In genomic region chr1:118472386-118472785, GRCm38 (mm10) we compare ENCODE assay signal across 20 mouse cellular contexts.
DNase-seq lines count a peak whose midpoint lies in the region; ATAC-seq and TF ChIP-seq lines count a peak whose summit lies in the region.
"Had no signal": no experiment of that assay in that cellular context is flagged by ENCODE, and none has a peak within 500 bp of the region (broad histone marks: within the 10 kb centered on the region; RNA-seq: fewer than 3 reads in every experiment).

No protein-coding gene starts in this region.

- 27% methylated on average over 8 of the region's 8 CpGs for WGBS in heart, adult 2 months
- 23% methylated on average over 8 of the region's 8 CpGs for WGBS in heart, embryonic 14.5 days

- H3K4me3 ChIP-seq in heart, adult 2 months: no peak overlapping the region
- no peak overlapping the region for H3K4me3 ChIP-seq in layer of hippocampus, adult 2 months
- H3K4me3 ChIP-seq in heart, embryonic 14.5 days (ENCODE audit: control insufficient read depth in 1 of 2, insufficient read depth in 1 of 2, low read depth in 1 of 2, low read length in 2 of 2): no peak overlapping the region
- H3K4me3 ChIP-seq: embryonic facial prominence, embryonic 10.5 days; forebrain, embryonic 15.5 days; midbrain, embryonic 13.5 days had no signal

- TF ChIP-seq POLR2A in heart, adult 2 months (IDR thresholded peaks at IDR 0.05; ENCODE audit: insufficient read depth, low read depth, low read length): no peak

- H3K36me3 ChIP-seq in heart, adult 2 months (ENCODE audit: control insufficient read depth, insufficient read depth, low read length): peaks cover 3% of the 10 kb centered on the region
- H3K36me3 ChIP-seq in heart, embryonic 14.5 days (ENCODE audit: control insufficient read depth, insufficient read depth, low read length): peaks cover 63% of the 10 kb centered on the region

- H3K9me3 ChIP-seq in heart, embryonic 14.5 days (ENCODE audit: control insufficient read depth, low read length): no peaks in the 10 kb centered on the region
- H3K9me3 ChIP-seq: embryonic facial prominence, embryonic 10.5 days; forebrain, embryonic 15.5 days; midbrain, embryonic 13.5 days had no signal

- H3K27me3 ChIP-seq in heart, adult 2 months (ENCODE audit: control insufficient read depth, insufficient read depth, low read length): no peaks in the 10 kb centered on the region
- no peaks in the 10 kb centered on the region for H3K27me3 ChIP-seq in heart, embryonic 14.5 days (ENCODE audit: control insufficient read depth, insufficient read depth, low read length)
- H3K27me3 ChIP-seq: CH12.LX; forebrain, embryonic 15.5 days; midbrain, embryonic 13.5 days had no signal

- no peak overlapping the region; the same call in 1 of the 2 replicates for H3K9ac ChIP-seq in heart, adult 2 months (ENCODE audit: low read depth, low read length)
- no peak overlapping the region for H3K9ac ChIP-seq in heart, embryonic 14.5 days (ENCODE audit: low read length)
- H3K9ac ChIP-seq: forebrain, embryonic 15.5 days; liver, embryonic 14.5 days; lung, embryonic 14.5 days; midbrain, embryonic 13.5 days had no signal

- H3K4me1 ChIP-seq in heart, adult 2 months (ENCODE audit: control insufficient read depth, insufficient read depth, low read length): peaks cover 1% of the 10 kb centered on the region
- H3K4me1 ChIP-seq in heart, embryonic 14.5 days (ENCODE audit: control insufficient read depth in 2 of 2, insufficient read depth in 2 of 2, low read length in 2 of 2): peaks cover 7 to 13% of the 10 kb centered on the region in 2 experiments
- H3K4me1 ChIP-seq: embryonic facial prominence, embryonic 10.5 days; forebrain, embryonic 15.5 days; midbrain, embryonic 13.5 days had no signal

- no peak overlapping the region for H3K4me2 ChIP-seq in heart, embryonic 14.5 days (ENCODE audit: low read length)
- H3K4me2 ChIP-seq: forebrain, embryonic 15.5 days; lung, embryonic 14.5 days; midbrain, embryonic 13.5 days had no signal

- no peak overlapping the region for H3K27ac ChIP-seq in heart, adult 2 months
- no peak overlapping the region for H3K27ac ChIP-seq in layer of hippocampus, adult 2 months
- peak overlapping the region; percentile 1 to 41; a peak in 1 of 4 replicates for H3K27ac ChIP-seq in heart, embryonic 14.5 days (replicated peaks in 1 of 2; ENCODE audit: control insufficient read depth in 1 of 2, insufficient read depth in 1 of 2, low read depth in 2 of 2, low read length in 2 of 2)
- H3K27ac ChIP-seq: embryonic facial prominence, embryonic 10.5 days; forebrain, embryonic 15.5 days; hindbrain, postnatal 0 days; liver, embryonic 14.5 days; midbrain, embryonic 13.5 days had no signal

- DNase-seq in heart, adult 2 months: no peak
- DNase-seq in heart, postnatal 14 days: no peak
- DNase-seq in layer of hippocampus, adult 2 months (ENCODE audit: low spot score in 2 of 2): no peak
- DNase-seq in layer of hippocampus, postnatal 14 days (ENCODE audit: low spot score in 2 of 2): no peak
- DNase-seq in left cerebral cortex, postnatal 4 days: no peak
- no peak for DNase-seq in spleen, adult 18-20 months
- DNase-seq: cerebellum, adult 11-12 months; cerebellum, postnatal 10 days; kidney, postnatal 14 days; layer of hippocampus, postnatal 36 days; lung, embryonic 14.5 days; thymus, postnatal 14 days had no signal

- ATAC-seq in heart, embryonic 14.5 days (ENCODE audit: insufficient number of reproducible peaks, insufficient read depth, low FRiP score, low read depth): no peak
- ATAC-seq: forebrain, embryonic 15.5 days; hindbrain, postnatal 0 days; intestine, embryonic 16.5 days; midbrain, embryonic 13.5 days had no signal

- TF ChIP-seq CTCF in heart, adult 2 months (IDR thresholded peaks at IDR 0.05): peak; percentile 31; the same call in 1 of the 2 replicates
- 0 out of 2 replicates have a peak, but pooled peaks have one; percentile 8 for TF ChIP-seq CTCF in layer of hippocampus, adult 2 months (conservative IDR thresholded peaks at IDR 0.05)

- H3K79me2 ChIP-seq in heart, adult 2 months (replicated peaks; ENCODE audit: control insufficient read depth, insufficient read depth, low read length): no peaks in the 10 kb centered on the region

- intact Hi-C loops in heart, adult 2 months (cut with DNase I): no loop called here
- intact Hi-C loops in heart, postnatal 14 days (cut with DNase I): no loop called here
- intact Hi-C loops in left cerebral cortex, postnatal 4 days (cut with DNase I): loop anchor here (10.0 kb wide), 1 partner anchor 138 kb away; no protein-coding TSS in a partner anchor

- TF ChIP-seq EP300 in heart, adult 2 months (IDR thresholded peaks at IDR 0.05; ENCODE audit: insufficient read depth, low read depth, low read length): no peak

Comparison
In these comparisons a context has a peak if more than half of its experiments do, and no peak if none do; other contexts are left out.
1. H3K27ac ChIP-seq: peak in heart, embryonic 14.5 days (2 of 2); none in heart, adult 2 months (single experiment) and layer of hippocampus, adult 2 months (single experiment).